Mouse (Mus musculus): ENCODE measurements at regions not wholly inside any gene's neighbourhood (a gene's known extent, or its start where the extent isn't known, plus 50 kb on each side); places are given as distances from the start of the nearest gene placed in this dataset.

DNA sequence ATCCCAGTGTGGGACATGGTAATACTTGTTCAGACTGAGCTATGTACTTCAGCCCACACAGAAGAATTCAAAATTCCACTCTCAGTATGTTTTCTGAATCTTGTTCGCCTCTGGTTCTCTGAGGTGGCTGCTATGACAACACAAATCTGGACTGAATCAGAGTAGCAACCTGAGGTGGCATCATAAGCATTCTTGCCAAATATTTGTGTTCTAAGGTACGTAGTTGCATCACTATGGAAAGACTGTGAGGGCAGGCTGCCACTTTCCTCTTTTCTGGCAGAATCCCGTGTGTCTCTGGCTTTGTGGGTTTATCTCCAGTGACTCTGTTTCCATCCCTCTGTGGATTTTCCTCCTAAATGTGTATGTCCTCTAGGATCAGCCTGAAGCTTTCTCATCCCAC, 978.7 kb downstream of the Slc22a22 start:
- dilution Hi-C loops (cut with MboI; ENCODE audit: extremely low pct_ligation_motif_present, extremely low pct_unique_long_range_greater_than_20kb, low sequenced_read_pairs) (no loop called here), in situ Hi-C loops (cut with MboI; ENCODE audit: low pct_ligation_motif_present, low pct_unique_long_range_greater_than_20kb, low sequenced_read_pairs) (no loop called here)
- H3K9ac ChIP-seq (ENCODE audit: insufficient read depth, low read depth), result no peak overlapping the region
- no peak overlapping the region for H3K4me3 ChIP-seq (replicated peaks in 1 of 3; ENCODE audit: low read depth in 2 of 3, low read length in 2 of 3, poor library complexity in 1 of 3)
- peaks cover 0 to 4% of the 10 kb centered on the region in 2 experiments; a peak in 1 of 4 replicates for H3K4me1 ChIP-seq (ENCODE audit: control insufficient read depth in 1 of 2, insufficient read depth in 2 of 2)
- H3K27me3 ChIP-seq (replicated peaks), result no peaks in the 10 kb centered on the region
- no peaks in the 10 kb centered on the region for H3K79me2 ChIP-seq (replicated peaks; ENCODE audit: control insufficient read depth, extremely low read depth, insufficient read depth, poor library complexity, severe bottlenecking)
- no peaks in the 10 kb centered on the region for H3K36me3 ChIP-seq (replicated peaks in 1 of 2; ENCODE audit: control insufficient read depth in 1 of 2, insufficient read depth in 1 of 2, low read length in 1 of 2)
- DNase-seq (ENCODE audit: extremely low read depth), result no peak
- no peak for TF ChIP-seq NRF1 (IDR thresholded peaks at IDR 0.05; ENCODE audit: low read depth, low read length)
- no peak for TF ChIP-seq NELFE (IDR thresholded peaks at IDR 0.05; ENCODE audit: low read depth, low read length)
- no peak for TF ChIP-seq E2F4 (IDR thresholded peaks at IDR 0.05; ENCODE audit: insufficient replicate concordance, low read depth, low read length)
- TF ChIP-seq MXI1 (IDR thresholded peaks at IDR 0.05; ENCODE audit: low read depth, low read length), result no peak
- TF ChIP-seq JUN (IDR thresholded peaks at IDR 0.05; ENCODE audit: insufficient read depth, low read depth, low read length), result no peak
- TF ChIP-seq KAT2A (IDR thresholded peaks at IDR 0.05; ENCODE audit: insufficient replicate concordance, low read length), result no peak
- TF ChIP-seq USF2 (conservative IDR thresholded peaks at IDR 0.05; ENCODE audit: low read depth, low read length), result no peak
- TF ChIP-seq TCF12 (IDR thresholded peaks at IDR 0.05; ENCODE audit: low read depth, low read length), result no peak
- TF ChIP-seq HCFC1 (IDR thresholded peaks at IDR 0.05; ENCODE audit: low read depth, low read length), result no peak
- H3K4me2 ChIP-seq (ENCODE audit: insufficient read depth, low read depth, poor library complexity, severe bottlenecking), result no peak overlapping the region
- no peaks in the 10 kb centered on the region for H3K9me3 ChIP-seq (replicated peaks; ENCODE audit: low read length)
- no peak overlapping the region for H3K27ac ChIP-seq (ENCODE audit: insufficient read depth, low read depth)

DNA sequence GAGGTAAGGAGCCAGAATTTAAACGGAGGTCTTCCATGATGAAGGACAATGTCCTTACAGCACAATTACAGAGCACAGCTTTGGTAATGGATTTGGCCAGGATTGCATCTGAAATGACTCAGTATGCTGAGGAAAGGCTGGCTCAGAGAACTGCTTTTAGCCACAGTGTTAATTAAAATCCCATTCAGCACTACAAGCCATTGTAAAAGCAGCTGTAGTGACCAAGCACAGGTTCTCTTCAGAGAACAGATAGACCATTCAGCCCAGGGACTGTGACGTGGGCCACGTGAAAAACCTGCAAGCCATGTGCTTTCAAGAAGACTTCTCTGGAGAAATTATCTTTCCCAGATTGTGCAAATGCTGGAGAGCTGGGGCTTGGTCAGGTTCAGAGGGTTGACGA, 979.7 kb downstream of the Slc22a22 start:
- no peaks in the 10 kb centered on the region for H3K79me2 ChIP-seq (replicated peaks; ENCODE audit: control insufficient read depth, extremely low read depth, insufficient read depth, poor library complexity, severe bottlenecking)
- H3K9ac ChIP-seq (ENCODE audit: insufficient read depth, low read depth), result no peak overlapping the region
- no peaks in the 10 kb centered on the region for H3K9me3 ChIP-seq (replicated peaks; ENCODE audit: low read length)
- no peak for DNase-seq (ENCODE audit: extremely low read depth)
- H3K4me2 ChIP-seq (ENCODE audit: insufficient read depth, low read depth, poor library complexity, severe bottlenecking), result no peak overlapping the region
- H3K36me3 ChIP-seq (replicated peaks in 1 of 2; ENCODE audit: control insufficient read depth in 1 of 2, insufficient read depth in 1 of 2, low read length in 1 of 2), result no peaks in the 10 kb centered on the region
- H3K27ac ChIP-seq (ENCODE audit: insufficient read depth, low read depth), result no peak overlapping the region
- TF ChIP-seq SIN3A (IDR thresholded peaks at IDR 0.05; ENCODE audit: low read length), result no peak
- no peak for TF ChIP-seq ELF1 (IDR thresholded peaks at IDR 0.05; ENCODE audit: low read depth, low read length)
- no peak for TF ChIP-seq MAZ (IDR thresholded peaks at IDR 0.05; ENCODE audit: low read depth, low read length)
- TF ChIP-seq CHD1 (IDR thresholded peaks at IDR 0.05; ENCODE audit: low read depth, low read length), result no peak
- no peak for TF ChIP-seq USF1 (IDR thresholded peaks at IDR 0.05; ENCODE audit: low read depth, low read length)
- TF ChIP-seq TBP (conservative IDR thresholded peaks at IDR 0.05; ENCODE audit: low read depth, low read length), result no peak
- TF ChIP-seq MXI1 (IDR thresholded peaks at IDR 0.05; ENCODE audit: low read depth, low read length), result no peak
- no peak for TF ChIP-seq CHD2 (IDR thresholded peaks at IDR 0.05; ENCODE audit: low read length)
- no peak for TF ChIP-seq BHLHE40 (IDR thresholded peaks at IDR 0.05; ENCODE audit: low read depth, low read length)
- no peak for TF ChIP-seq EP300 (IDR thresholded peaks at IDR 0.05; ENCODE audit: low read length)
- TF ChIP-seq E2F4 (IDR thresholded peaks at IDR 0.05; ENCODE audit: insufficient replicate concordance, low read depth, low read length), result no peak
- TF ChIP-seq TCF12 (IDR thresholded peaks at IDR 0.05; ENCODE audit: low read depth, low read length), result no peak
- no peaks in the 10 kb centered on the region for H3K27me3 ChIP-seq (replicated peaks)
- H3K4me1 ChIP-seq (ENCODE audit: control insufficient read depth in 1 of 2, insufficient read depth in 2 of 2), result peaks cover 0 to 4% of the 10 kb centered on the region in 2 experiments; a peak in 1 of 4 replicates
- H3K4me3 ChIP-seq (replicated peaks in 1 of 3; ENCODE audit: low read depth in 2 of 3, low read length in 2 of 3, poor library complexity in 1 of 3), result no peak overlapping the region
- in situ Hi-C loops (cut with MboI; ENCODE audit: low pct_ligation_motif_present, low pct_unique_long_range_greater_than_20kb, low sequenced_read_pairs), result no loop called here
- dilution Hi-C loops (cut with MboI; ENCODE audit: extremely low pct_ligation_motif_present, extremely low pct_unique_long_range_greater_than_20kb, low sequenced_read_pairs), result no loop called here

Data from CH12.LX (cell line).